Mouse (Mus musculus) C2C12 (cell line): ENCODE data around the gene Eefsec. TPM values are rescaled to one million over a fixed set of nuclear protein-coding genes. Genes with fewer than 3 reads are reported as not detected.
A peak's percentile ranks its signal among the peaks of the same experiment; 100 is the strongest.

ENCODE experiments used
- H3K27me3 ChIP-seq: one replicate; pipeline ENCODE4 v1.6.1; 2011; ENCODE audit not compliant: control insufficient read depth, insufficient read depth, insufficient read length
- H3K36me3 ChIP-seq: one replicate; pipeline ENCODE4 v1.6.1; 2011; ENCODE audit not compliant: control insufficient read depth, insufficient read depth
- H3K4me3 ChIP-seq: one replicate; pipeline ENCODE4 v1.5.1; 2011; ENCODE audit warnings: mild to moderate bottlenecking, control low read depth; ENCODE audit not compliant: poor library complexity, insufficient read depth, severe bottlenecking
- H3K79me2 ChIP-seq: one replicate; pipeline ENCODE4 v1.6.1; 2011; ENCODE audit not compliant: control insufficient read depth, insufficient read depth
- H3K79me3 ChIP-seq: one replicate; pipeline ENCODE4 v1.6.1; 2011; ENCODE audit warnings: low read depth, control low read depth
- H3ac ChIP-seq: one replicate; pipeline ENCODE3; 2011; ENCODE audit warnings: low read depth; ENCODE audit not compliant: control insufficient read depth, insufficient read length
- CEBPB ChIP-seq: IDR thresholded peaks from one replicate; pipeline ENCODE4 v1.6.1; 2011; ENCODE audit warnings: low read depth, mild to moderate bottlenecking, control low read depth, moderate library complexity
- CTCF ChIP-seq: IDR thresholded peaks from one replicate; pipeline ENCODE4 v1.5.1; 2011; ENCODE audit not compliant: control insufficient read depth, insufficient read depth, insufficient read length
- FOSL1 ChIP-seq: IDR thresholded peaks from one replicate; pipeline ENCODE4 v1.8.0; 2011; ENCODE audit warnings: mild to moderate bottlenecking, low read length; ENCODE audit not compliant: poor library complexity, insufficient read depth, severe bottlenecking
- MAX ChIP-seq: IDR thresholded peaks from one replicate; pipeline ENCODE4 v1.6.1; 2011; ENCODE audit warnings: mild to moderate bottlenecking, control low read depth
- MYOD1 ChIP-seq: IDR thresholded peaks from one replicate; pipeline ENCODE4 v1.6.1; 2011; ENCODE audit warnings: low read depth; ENCODE audit not compliant: control insufficient read depth, insufficient read length
- MYOG ChIP-seq: IDR thresholded peaks from one replicate; pipeline ENCODE4 v1.6.1; 2011; ENCODE audit not compliant: control insufficient read depth, insufficient read length; ENCODE audit errors: extremely low read depth
- USF1 ChIP-seq: IDR thresholded peaks from one replicate; pipeline ENCODE4 v1.6.1; 2011; ENCODE audit warnings: low read depth, mild to moderate bottlenecking, control low read depth, moderate library complexity
- long read RNA-seq, 2 experiments: library from polyadenylated mRNA; unstranded; transcript quantifications; one replicate each; pipeline ENCODE4 v2.0.0; 2019 to 2020
- polyA plus RNA-seq: library from polyadenylated mRNA; unstranded; fragments of >200 nt; fragmentation: generic; extraction: Trizol; gene quantifications from one replicate; pipeline ENCODE4 v1.2.1, GENCODE M21; 2012; ENCODE audit warnings: missing spikeins

The Eefsec gene
- polyA plus RNA-seq, result 19.5 TPM
- long read RNA-seq, experiment 1, transcript Eefsec-201 (7 exons, 2,679 nt), result major isoform, 12 of 21 reads
- long read RNA-seq, experiment 1, partial matches to known transcripts, result 1 of 21 reads
- long read RNA-seq, experiment 1, other reads (novel, unspliced or antisense), result 8 of 21 reads
- long read RNA-seq, experiment 2, transcript Eefsec-201 (7 exons, 2,679 nt), result major isoform, 190 of 221 reads
- long read RNA-seq, experiment 2, partial matches to known transcripts, result 5 of 221 reads
- long read RNA-seq, experiment 2, other reads (novel, unspliced or antisense), result 26 of 221 reads

DNA sequence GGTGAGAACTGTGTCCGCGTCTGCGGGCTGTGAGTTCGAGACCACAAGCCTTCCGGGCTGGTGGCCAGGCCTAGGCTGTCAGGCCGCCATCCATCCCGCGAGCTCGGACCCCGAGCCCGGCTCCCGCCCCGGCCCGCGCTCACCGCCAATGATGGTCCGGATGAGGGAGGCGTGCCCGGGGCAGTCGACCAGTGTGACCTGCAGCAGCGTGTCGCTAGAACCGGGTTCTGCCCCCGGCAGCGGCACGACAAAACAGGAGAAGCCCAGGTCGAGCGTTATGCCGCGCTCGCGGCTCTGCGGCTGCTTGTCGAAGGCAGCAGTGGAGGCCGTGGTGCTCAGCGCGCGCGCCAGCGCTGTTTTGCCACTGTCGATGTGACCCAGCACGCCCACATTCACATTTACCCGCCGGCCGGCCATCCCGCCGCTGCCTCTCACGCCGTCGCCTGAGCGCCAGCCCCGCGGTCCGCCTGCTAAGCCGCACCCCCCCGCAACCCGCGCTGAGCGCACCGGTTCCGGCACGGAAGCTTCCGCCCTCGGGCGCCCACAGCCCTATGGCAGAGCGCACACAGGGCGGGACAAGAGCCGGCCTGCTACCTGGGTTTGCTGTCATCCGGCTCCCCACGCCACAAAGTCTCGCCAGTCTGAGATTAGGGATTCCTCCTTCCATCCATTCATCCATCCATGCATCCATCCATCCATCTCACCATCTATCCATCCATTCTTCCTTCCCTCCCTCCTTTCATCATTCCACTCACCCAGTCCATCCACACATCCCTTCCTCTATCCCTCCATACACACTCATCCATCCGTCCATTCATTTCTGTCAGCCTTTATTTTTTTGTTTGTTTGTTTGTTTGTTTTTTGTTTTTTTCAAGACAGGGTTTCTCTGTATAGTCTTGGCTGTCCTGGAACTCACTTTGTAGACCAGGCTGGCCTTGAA lies at the start of gene Eefsec:
Gene Eefsec (minus strand): TSS at position 477 of the 940 bp plus-strand sequence.
- H3K4me3 ChIP-seq, result peak within 1 kb of the TSS; percentile 64
- no peaks in the 10 kb centered on the region for H3K36me3 ChIP-seq
- peak within 1 kb of the TSS; percentile 84 for H3ac ChIP-seq
- TF ChIP-seq MYOG (no peak), FOSL1 (no peak), MAX (peak; percentile 69), USF1 (no peak)
- H3K79me3 ChIP-seq, result no peaks in the 10 kb centered on the region
- no peaks in the 10 kb centered on the region for H3K27me3 ChIP-seq
- peaks cover under 1% of the 10 kb centered on the region for H3K79me2 ChIP-seq

DNA sequence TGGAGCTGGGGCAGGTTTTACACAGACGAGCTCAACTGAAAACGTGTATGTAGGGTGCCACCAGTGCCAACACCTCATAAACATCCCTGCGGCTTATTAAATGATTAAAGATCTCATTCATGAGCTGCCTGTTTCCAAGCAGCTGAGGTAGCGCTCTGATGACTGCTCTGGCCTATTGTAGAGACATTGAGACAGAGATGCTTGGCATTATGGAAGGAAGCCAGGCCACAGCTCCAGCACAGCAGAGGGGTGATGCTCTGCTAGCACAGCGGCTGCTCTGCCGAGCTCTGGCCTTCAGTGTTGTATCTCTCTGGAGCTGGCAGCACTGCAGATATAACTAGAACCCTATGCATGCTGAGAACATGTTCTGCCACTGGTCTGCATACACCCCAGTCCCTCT lies 47.4 kb upstream of the Eefsec start:
- Histone ChIP-seq H3K36me3 (peaks cover 39% of the 10 kb centered on the region), H3K4me3 (no peak overlapping the region), H3K27me3 (no peaks in the 10 kb centered on the region), H3K79me3 (no peaks in the 10 kb centered on the region), H3ac (no peak overlapping the region), H3K79me2 (no peaks in the 10 kb centered on the region)
- TF ChIP-seq MYOG, result no peak
- TF ChIP-seq USF1, result no peak
- TF ChIP-seq CEBPB, result no peak
- no peak for TF ChIP-seq FOSL1
- TF ChIP-seq MYOD1, result no peak
- TF ChIP-seq CTCF, result no peak
- no peak for TF ChIP-seq MAX

DNA sequence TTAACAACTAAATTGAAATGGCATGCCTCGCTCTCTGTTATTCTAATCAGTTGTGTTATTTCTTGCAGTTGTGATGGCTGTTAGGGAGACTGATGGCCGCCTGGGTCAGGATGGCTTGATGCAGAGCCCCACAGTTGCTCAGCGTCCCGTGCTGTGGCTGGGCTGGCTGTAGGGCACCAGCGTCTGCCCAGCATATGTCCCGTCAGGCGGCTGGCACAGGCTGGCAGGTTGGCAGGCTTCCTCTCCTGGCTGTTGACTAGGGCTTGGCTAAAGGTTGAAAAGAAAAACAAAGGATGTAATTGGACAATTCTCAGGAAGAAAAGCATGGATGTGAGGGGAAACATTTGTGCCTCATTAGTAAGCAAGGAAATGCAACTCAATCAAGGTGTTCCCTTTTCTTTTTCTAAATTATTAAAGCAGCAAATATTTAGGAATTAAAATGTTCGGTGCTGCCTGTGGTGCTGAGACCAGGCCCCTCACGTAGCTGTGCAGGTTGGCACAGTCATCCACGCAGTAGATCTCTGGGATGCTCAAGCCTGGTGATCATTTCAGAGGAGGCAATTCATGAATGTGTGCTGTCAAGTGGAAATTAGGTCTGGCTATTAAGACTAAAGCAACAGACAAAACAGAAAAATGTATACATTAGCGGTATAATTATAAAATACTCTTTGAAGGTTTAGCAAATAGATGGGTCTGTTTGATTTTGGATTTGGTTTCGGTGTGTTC lies 44.5 kb upstream of the Eefsec start:
- H3ac ChIP-seq, result no peak overlapping the region
- H3K36me3 ChIP-seq, result peaks cover 41% of the 10 kb centered on the region
- H3K27me3 ChIP-seq, result no peaks in the 10 kb centered on the region
- no peak for TF ChIP-seq CTCF
- TF ChIP-seq USF1, result no peak
- no peak for TF ChIP-seq MYOG
- TF ChIP-seq MYOD1, result no peak
- TF ChIP-seq MAX, result no peak
- TF ChIP-seq FOSL1, result no peak
- H3K4me3 ChIP-seq, result no peak overlapping the region
- H3K79me3 ChIP-seq, result no peaks in the 10 kb centered on the region
- no peaks in the 10 kb centered on the region for H3K79me2 ChIP-seq

DNA sequence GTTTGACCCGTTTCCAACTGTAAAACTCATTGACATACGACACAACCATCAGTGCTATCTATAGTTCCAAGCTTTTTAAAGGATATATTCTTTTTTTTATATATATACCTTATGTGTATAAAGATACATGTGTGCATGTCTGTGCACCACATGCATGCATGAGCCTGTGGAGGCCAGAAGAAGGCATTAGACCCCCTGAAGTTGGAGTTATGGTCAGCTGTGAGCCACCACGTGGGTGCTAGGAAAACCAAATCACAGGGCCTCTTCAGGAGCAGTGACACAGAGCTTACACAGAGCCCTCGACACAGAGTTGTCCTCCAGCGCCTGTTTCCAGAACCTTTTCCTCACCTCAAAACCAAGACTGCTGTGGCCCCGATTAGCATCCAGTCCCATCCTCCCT lies 43.5 kb upstream of the Eefsec start:
- no peak overlapping the region for H3ac ChIP-seq
- H3K4me3 ChIP-seq, result no peak overlapping the region
- H3K27me3 ChIP-seq, result no peaks in the 10 kb centered on the region
- no peak for TF ChIP-seq USF1
- TF ChIP-seq MYOG, result no peak
- TF ChIP-seq FOSL1, result no peak
- no peak for TF ChIP-seq CTCF
- no peak for TF ChIP-seq CEBPB
- TF ChIP-seq MYOD1, result no peak
- TF ChIP-seq MAX, result no peak
- peaks cover 51% of the 10 kb centered on the region for H3K36me3 ChIP-seq
- no peaks in the 10 kb centered on the region for H3K79me3 ChIP-seq
- no peaks in the 10 kb centered on the region for H3K79me2 ChIP-seq

DNA sequence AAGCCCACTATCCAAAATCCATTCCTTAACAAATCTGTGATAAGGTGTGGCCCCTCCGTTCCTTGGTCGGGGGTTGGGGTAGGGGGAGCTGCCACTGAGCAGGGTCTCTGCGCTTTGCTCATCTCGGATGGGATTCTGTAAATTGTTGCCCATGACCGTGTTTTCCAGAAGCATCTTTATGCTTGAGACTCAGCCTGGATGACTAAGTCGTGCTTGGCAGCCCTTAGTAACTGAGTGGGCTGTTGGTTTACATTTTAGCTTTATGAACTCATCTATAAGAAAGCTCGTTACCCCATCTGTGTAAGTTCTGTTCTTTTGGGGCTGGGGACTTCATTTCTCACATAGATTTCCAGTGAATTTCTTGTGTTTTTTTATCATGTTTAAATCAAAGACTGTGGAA lies 42.7 kb upstream of the Eefsec start:
- Histone ChIP-seq H3K36me3 (peaks cover 58% of the 10 kb centered on the region), H3K27me3 (no peaks in the 10 kb centered on the region), H3K4me3 (no peak overlapping the region), H3ac (no peak overlapping the region), H3K79me3 (no peaks in the 10 kb centered on the region), H3K79me2 (no peaks in the 10 kb centered on the region)
- no peak for TF ChIP-seq MAX
- no peak for TF ChIP-seq FOSL1
- no peak for TF ChIP-seq CTCF
- no peak for TF ChIP-seq USF1
- no peak for TF ChIP-seq MYOD1
- TF ChIP-seq MYOG, result no peak
- TF ChIP-seq CEBPB, result no peak
